Mouse (Mus musculus) midbrain, embryonic 13.5 days (tissue): ENCODE data around the gene Ehbp1. TPM values are rescaled to one million over a fixed set of nuclear protein-coding genes. Genes with fewer than 3 reads are reported as not detected.

Experiments used
- polyA plus RNA-seq: library from polyadenylated mRNA; unstranded; fragments of >200 nt; fragmentation: Nextera tagmentation; extraction: Ambion mirVana; gene quantifications from 2 replicates; pipeline ENCODE4 v1.2.1, GENCODE M21; 2015

Gene Ehbp1
- polyA plus RNA-seq, 1 experiment from 2014 or later = 22.2 TPM

Other genes with a start within 250 kb of the Ehbp1 start
- 20.4 and 20.8 TPM in 2 replicates for gene Tmem17, start 169.8 kb upstream of the Ehbp1 start, polyA plus RNA-seq